Mouse (Mus musculus) neural tube, embryonic 13.5 days (tissue): ENCODE data around the gene Ephb1. TPM values are rescaled to one million over a fixed set of nuclear protein-coding genes. Genes with fewer than 3 reads are reported as not detected.

Experiments
- ATAC-seq: fragments of 200-750 bp; cut with Nextera tagmentation; 2 replicates; pipeline ENCODE4 v1.8.0; 2017; ENCODE audit warnings: low read depth, mild to moderate bottlenecking, moderate TSS enrichment, moderate library complexity
- H3K27ac ChIP-seq: fragments of 300-500 bp; sonication (generic); replicated peaks from 2 replicates; pipeline ENCODE4 v1.5.1; 2015; ENCODE audit warnings: moderate library complexity, mild to moderate bottlenecking, inconsistent platforms
- H3K27me3 ChIP-seq: fragments of 300-500 bp; sonication (generic); 2 replicates; pipeline ENCODE4 v1.6.1; 2015; ENCODE audit warnings: mild to moderate bottlenecking, inconsistent platforms
- H3K36me3 ChIP-seq: fragments of 300-500 bp; sonication (generic); 2 replicates; pipeline ENCODE4 v1.6.1; 2015; ENCODE audit warnings: mild to moderate bottlenecking, inconsistent platforms
- H3K4me1 ChIP-seq: fragments of 300-500 bp; sonication (generic); replicated peaks from 2 replicates; pipeline ENCODE4 v1.6.1; 2015; ENCODE audit warnings: inconsistent platforms
- H3K4me2 ChIP-seq: fragments of 300-500 bp; sonication (generic); 2 replicates; pipeline ENCODE4 v1.6.1; 2015; ENCODE audit warnings: inconsistent platforms, mild to moderate bottlenecking, moderate library complexity
- H3K4me3 ChIP-seq: fragments of 300-500 bp; sonication (generic); 2 replicates; pipeline ENCODE4 v1.5.1; 2015; ENCODE audit warnings: mild to moderate bottlenecking, inconsistent platforms
- H3K9ac ChIP-seq: fragments of 300-500 bp; sonication (generic); 2 replicates; pipeline ENCODE4 v1.6.1; 2015; ENCODE audit warnings: moderate library complexity, mild to moderate bottlenecking, inconsistent platforms
- H3K9me3 ChIP-seq: fragments of 300-500 bp; sonication (generic); 2 replicates; pipeline ENCODE4 v1.6.1; 2016; ENCODE audit warnings: inconsistent platforms
- WGBS: fragments of 180-500 bp; shearing (Covaris S2); methylation state at CpG from one replicate; pipeline ENCODE4 v1.1.7; 2015; 5-methylcytosine and 5-hydroxymethylcytosine counted together
- polyA plus RNA-seq: library from polyadenylated mRNA; unstranded; fragments of >200 nt; fragmentation: Nextera tagmentation; extraction: Ambion mirVana; gene quantifications from 2 replicates; pipeline ENCODE4 v1.2.1, GENCODE M21; 2015

Ephb1 gene
- polyA plus RNA-seq, 1 experiment from 2014 or later: 33.6 TPM

- no peak overlapping the region for H3K9ac ChIP-seq
- H3K4me2 ChIP-seq: no peak overlapping the region
- H3K36me3 ChIP-seq: peaks cover 4% of the 10 kb centered on the region; the same call in 1 of the 2 replicates
- no peak overlapping the region for H3K27ac ChIP-seq
- H3K9me3 ChIP-seq: no peaks in the 10 kb centered on the region
- H3K4me1 ChIP-seq: peaks cover 19% of the 10 kb centered on the region
- H3K27me3 ChIP-seq: no peaks in the 10 kb centered on the region
- WGBS: 72% methylated on average over 3 of the region's 3 CpGs
- no peak for ATAC-seq
- H3K4me3 ChIP-seq: no peak overlapping the region
Observed at GRCm38 (mm10) chr9:102297176-102297575, 57.3 kb downstream of the Ephb1 start.

GRCm38 (mm10) chr9:102293605-102294004 lies 60.9 kb downstream of the Ephb1 start:
- 92% methylated on average over 3 of the region's 3 CpGs for WGBS
- no peak for ATAC-seq
- Histone ChIP-seq H3K27me3 (no peaks in the 10 kb centered on the region), H3K27ac (no peak overlapping the region), H3K4me3 (no peak overlapping the region), H3K36me3 (peaks cover 4% of the 10 kb centered on the region; the same call in 1 of the 2 replicates), H3K4me1 (peaks cover 17% of the 10 kb centered on the region), H3K9me3 (no peaks in the 10 kb centered on the region), H3K4me2 (no peak overlapping the region), H3K9ac (no peak overlapping the region)

GRCm38 (mm10) chr9:102291230-102291629 lies 63.3 kb downstream of the Ephb1 start:
- H3K4me2 ChIP-seq: no peak overlapping the region
- ATAC-seq: no peak
- no peak overlapping the region for H3K9ac ChIP-seq
- H3K27me3 ChIP-seq: no peaks in the 10 kb centered on the region
- WGBS: 87% methylated on average over 3 of the region's 3 CpGs
- H3K4me3 ChIP-seq: no peak overlapping the region
- peaks cover 18% of the 10 kb centered on the region for H3K4me1 ChIP-seq
- H3K9me3 ChIP-seq: no peaks in the 10 kb centered on the region
- peaks cover 4% of the 10 kb centered on the region; the same call in 1 of the 2 replicates for H3K36me3 ChIP-seq
- H3K27ac ChIP-seq: no peak overlapping the region

GRCm38 (mm10) chr9:102288356-102288755 lies 66.1 kb downstream of the Ephb1 start:
- 90% methylated on average over 3 of the region's 3 CpGs for WGBS
- H3K27ac ChIP-seq: no peak overlapping the region
- ATAC-seq: no peak

GRCm38 (mm10) chr9:102275931-102276330 lies 78.6 kb downstream of the Ephb1 start:
- Histone ChIP-seq H3K9ac (no peak overlapping the region), H3K4me3 (no peak overlapping the region), H3K9me3 (no peaks in the 10 kb centered on the region), H3K4me2 (no peak overlapping the region), H3K27me3 (peaks cover 17% of the 10 kb centered on the region), H3K4me1 (0 out of 2 replicates have a peak, but pooled peaks cover 4% of the 10 kb centered on the region), H3K27ac (no peak overlapping the region), H3K36me3 (no peaks in the 10 kb centered on the region)
- ATAC-seq: no peak
- WGBS: 75% methylated on average over 3 of the region's 3 CpGs

More at GRCm38 (mm10) chr9:102288356-102288755, 66.1 kb downstream of the Ephb1 start:
- Histone ChIP-seq H3K4me3 (no peak overlapping the region), H3K4me2 (no peak overlapping the region), H3K9ac (no peak overlapping the region), H3K4me1 (peaks cover 14% of the 10 kb centered on the region; the same call in 1 of the 2 replicates), H3K27me3 (no peaks in the 10 kb centered on the region), H3K9me3 (0 out of 2 replicates have a peak, but pooled peaks cover 4% of the 10 kb centered on the region), H3K36me3 (peaks cover 4% of the 10 kb centered on the region; the same call in 1 of the 2 replicates)

- 76% methylated on average over 8 of the region's 8 CpGs for WGBS
- H3K9me3 ChIP-seq: no peaks in the 10 kb centered on the region
- no peak for ATAC-seq
- H3K9ac ChIP-seq: no peak overlapping the region
- no peaks in the 10 kb centered on the region for H3K36me3 ChIP-seq
- peaks cover 19% of the 10 kb centered on the region for H3K4me1 ChIP-seq
- H3K4me3 ChIP-seq: no peak overlapping the region
- peaks cover 28% of the 10 kb centered on the region for H3K27me3 ChIP-seq
- H3K27ac ChIP-seq: no peak overlapping the region
- no peak overlapping the region for H3K4me2 ChIP-seq
Observed at GRCm38 (mm10) chr9:102274016-102274415, 80.5 kb downstream of the Ephb1 start.

- Histone ChIP-seq H3K4me2 (no peak overlapping the region), H3K27ac (no peak overlapping the region), H3K9ac (no peak overlapping the region), H3K9me3 (no peaks in the 10 kb centered on the region), H3K27me3 (peaks cover 34% of the 10 kb centered on the region), H3K4me1 (peaks cover 23% of the 10 kb centered on the region), H3K36me3 (no peaks in the 10 kb centered on the region), H3K4me3 (no peak overlapping the region)
- ATAC-seq: no peak
- 75% methylated on average over 6 of the region's 6 CpGs for WGBS
Observed at GRCm38 (mm10) chr9:102273469-102273808, 81.1 kb downstream of the Ephb1 start.

GRCm38 (mm10) chr9:102272731-102273468 lies 81.6 kb downstream of the Ephb1 start:
- no peaks in the 10 kb centered on the region for H3K36me3 ChIP-seq
- no peak overlapping the region for H3K4me3 ChIP-seq
- no peaks in the 10 kb centered on the region for H3K9me3 ChIP-seq
- WGBS: 67% methylated on average over 5 of the region's 5 CpGs
- ATAC-seq: no peak
- peaks cover 39% of the 10 kb centered on the region for H3K27me3 ChIP-seq
- H3K4me2 ChIP-seq: no peak overlapping the region
- peaks cover 28% of the 10 kb centered on the region for H3K4me1 ChIP-seq
- H3K9ac ChIP-seq: no peak overlapping the region
- no peak overlapping the region for H3K27ac ChIP-seq

- Histone ChIP-seq H3K36me3 (no peaks in the 10 kb centered on the region), H3K27ac (no peak overlapping the region), H3K4me3 (no peak overlapping the region), H3K9me3 (no peaks in the 10 kb centered on the region), H3K4me1 (peaks cover 40% of the 10 kb centered on the region), H3K4me2 (no peak overlapping the region), H3K27me3 (peaks cover 60% of the 10 kb centered on the region), H3K9ac (no peak overlapping the region)
- WGBS: 81% methylated on average over 5 of the region's 5 CpGs
- ATAC-seq: no peak
Observed at GRCm38 (mm10) chr9:102270496-102270895, 84.0 kb downstream of the Ephb1 start.

- Histone ChIP-seq H3K4me1 (peaks cover 57% of the 10 kb centered on the region), H3K9me3 (no peaks in the 10 kb centered on the region), H3K4me3 (peak overlapping the region; percentile 25), H3K36me3 (no peaks in the 10 kb centered on the region), H3K4me2 (peak overlapping the region; percentile 54), H3K27me3 (peaks cover 57% of the 10 kb centered on the region), H3K9ac (peak overlapping the region; percentile 27; the same call in 1 of the 2 replicates), H3K27ac (no peak overlapping the region)
- peak; percentile 40; the same call in 1 of the 2 replicates for ATAC-seq
- 1% methylated on average over 18 of the region's 18 CpGs for WGBS
Observed at GRCm38 (mm10) chr9:102267311-102268027, 87.0 kb downstream of the Ephb1 start.

- peaks cover 71% of the 10 kb centered on the region for H3K4me1 ChIP-seq
- 26% methylated on average over 7 of the region's 7 CpGs for WGBS
Observed at GRCm38 (mm10) chr9:102263760-102264159, 90.7 kb downstream of the Ephb1 start.

GRCm38 (mm10) chr9:102262100-102262501 lies 92.4 kb downstream of the Ephb1 start:
- 12% methylated on average over 4 of the region's 4 CpGs for WGBS
- Histone ChIP-seq H3K4me3 (no peak overlapping the region), H3K4me1 (peaks cover 55% of the 10 kb centered on the region), H3K36me3 (no peaks in the 10 kb centered on the region), H3K9ac (no peak overlapping the region), H3K9me3 (no peaks in the 10 kb centered on the region), H3K4me2 (no peak overlapping the region), H3K27me3 (peaks cover 57% of the 10 kb centered on the region), H3K27ac (0 out of 2 replicates have a peak overlapping the region, but pooled peaks have one; percentile 9)
- ATAC-seq: no peak

More at GRCm38 (mm10) chr9:102263760-102264159, 90.7 kb downstream of the Ephb1 start:
- Histone ChIP-seq H3K9ac (no peak overlapping the region), H3K9me3 (no peaks in the 10 kb centered on the region), H3K4me3 (no peak overlapping the region), H3K27me3 (peaks cover 56% of the 10 kb centered on the region), H3K27ac (no peak overlapping the region), H3K4me2 (no peak overlapping the region), H3K36me3 (no peaks in the 10 kb centered on the region)
- ATAC-seq: no peak
